Mouse (Mus musculus): ENCODE results near the gene Sec31b. TPM values are rescaled to one million over a fixed set of nuclear protein-coding genes. Genes with fewer than 3 reads are reported as not detected.

The Sec31b gene
- under 1 TPM; 0.14 to 0.24 TPM for total RNA-seq (2021)
- long read RNA-seq, experiment 1 = 0 reads
- long read RNA-seq, experiment 2 = 0 reads

DNA sequence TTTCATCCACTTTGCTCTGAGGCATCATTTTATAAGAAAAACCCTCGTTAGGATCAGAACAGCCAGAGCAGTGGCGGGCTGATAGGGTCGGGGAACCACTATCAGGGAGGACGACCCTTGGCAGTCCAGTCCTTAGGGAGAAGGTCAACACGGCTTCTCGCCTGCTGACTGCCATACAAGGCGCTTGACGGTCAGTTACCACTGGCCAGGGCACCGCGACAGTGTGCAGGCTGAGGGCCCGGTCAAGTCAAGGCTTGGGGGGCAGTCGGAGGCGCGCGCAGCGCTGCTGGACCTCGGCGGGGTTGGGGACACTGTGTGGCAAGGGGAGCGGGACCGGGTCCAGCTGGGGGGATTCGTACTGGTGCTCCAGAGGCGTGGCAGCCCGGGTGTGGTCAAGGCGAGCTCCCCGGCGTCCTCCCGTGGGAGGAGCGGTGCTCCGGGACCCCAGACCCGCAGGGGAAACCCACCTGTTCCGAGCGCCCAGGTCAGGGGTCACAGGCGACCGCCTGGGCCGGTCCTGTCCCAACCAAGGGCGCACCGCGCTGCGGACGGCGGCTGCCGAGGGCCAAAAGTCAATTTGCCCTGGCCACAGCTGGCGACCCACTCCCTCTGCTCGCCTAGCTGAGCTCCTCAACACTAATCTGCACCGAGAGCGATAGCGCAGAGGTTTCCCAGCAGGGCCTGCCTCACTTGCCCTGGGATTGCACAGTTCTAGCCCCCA, at the start of gene Sec31b:
Gene Sec31b, minus strand, starts transcription at position 544 of the 721 bp plus-strand sequence.
- no peak for DNase-seq (ENCODE audit: low spot score in 2 of 2)

DNA sequence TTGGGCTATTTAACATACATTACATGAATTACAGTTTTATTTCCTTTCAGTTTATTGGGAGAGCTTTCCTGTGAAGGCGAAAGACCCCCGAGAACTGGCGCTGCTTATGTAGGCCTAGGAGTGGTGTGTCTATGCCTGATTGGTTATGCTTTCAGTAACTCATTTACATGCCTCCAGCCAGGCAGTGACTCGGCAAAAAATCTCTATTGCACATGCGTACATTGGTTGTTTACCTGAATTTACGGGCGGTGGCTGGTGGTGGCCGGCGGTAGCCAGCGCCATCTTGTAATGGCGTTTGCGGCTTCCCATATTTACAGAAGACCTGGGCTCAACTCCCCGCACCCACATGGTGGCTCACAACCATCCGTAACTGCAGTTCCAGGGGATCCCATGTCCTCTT, 48.5 kb upstream of the Sec31b start:
- DNase-seq (ENCODE audit: low spot score in 2 of 2) = no peak

DNA sequence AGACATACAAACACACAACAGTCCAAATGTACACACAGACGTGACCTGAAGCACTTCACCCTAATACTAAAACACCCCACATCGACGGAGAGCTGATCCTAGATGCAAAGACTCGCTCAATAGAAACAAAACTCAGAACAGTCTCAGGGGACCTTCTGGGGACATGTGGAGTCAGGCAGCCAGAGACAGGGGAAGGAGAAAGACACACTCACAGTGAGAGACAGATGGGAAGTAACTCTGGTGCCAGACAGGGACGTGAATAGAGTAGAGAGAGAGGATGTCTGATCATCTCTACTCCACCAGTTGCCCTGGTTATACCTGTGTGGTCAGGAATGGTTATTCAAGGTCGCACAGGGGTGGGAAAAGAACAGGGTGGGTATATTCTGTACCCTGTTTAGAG, 46.0 kb upstream of the Sec31b start:
- DNase-seq (ENCODE audit: low spot score in 2 of 2) = no peak

DNA sequence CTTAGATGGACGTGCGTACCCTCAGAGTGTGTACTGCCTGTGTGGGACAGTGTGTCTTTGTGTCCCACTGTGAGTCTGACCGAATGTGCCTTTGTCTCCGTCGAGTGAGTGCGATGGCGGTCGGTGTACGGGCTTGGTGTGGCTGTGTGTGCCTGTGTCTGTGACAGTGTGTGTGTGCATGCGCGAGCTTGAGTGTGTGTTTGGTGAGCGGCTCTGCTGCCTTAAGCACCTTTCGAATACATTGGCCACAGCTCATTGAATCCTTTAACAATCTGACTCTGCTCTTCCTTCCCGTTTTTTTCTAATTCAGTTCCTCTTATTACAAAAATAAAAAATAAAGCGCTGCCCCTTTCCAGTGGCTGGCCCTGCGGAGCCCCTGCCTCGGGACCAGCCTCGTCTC, 45.3 kb upstream of the Sec31b start:
- no peak for DNase-seq (ENCODE audit: low spot score in 2 of 2)

DNA sequence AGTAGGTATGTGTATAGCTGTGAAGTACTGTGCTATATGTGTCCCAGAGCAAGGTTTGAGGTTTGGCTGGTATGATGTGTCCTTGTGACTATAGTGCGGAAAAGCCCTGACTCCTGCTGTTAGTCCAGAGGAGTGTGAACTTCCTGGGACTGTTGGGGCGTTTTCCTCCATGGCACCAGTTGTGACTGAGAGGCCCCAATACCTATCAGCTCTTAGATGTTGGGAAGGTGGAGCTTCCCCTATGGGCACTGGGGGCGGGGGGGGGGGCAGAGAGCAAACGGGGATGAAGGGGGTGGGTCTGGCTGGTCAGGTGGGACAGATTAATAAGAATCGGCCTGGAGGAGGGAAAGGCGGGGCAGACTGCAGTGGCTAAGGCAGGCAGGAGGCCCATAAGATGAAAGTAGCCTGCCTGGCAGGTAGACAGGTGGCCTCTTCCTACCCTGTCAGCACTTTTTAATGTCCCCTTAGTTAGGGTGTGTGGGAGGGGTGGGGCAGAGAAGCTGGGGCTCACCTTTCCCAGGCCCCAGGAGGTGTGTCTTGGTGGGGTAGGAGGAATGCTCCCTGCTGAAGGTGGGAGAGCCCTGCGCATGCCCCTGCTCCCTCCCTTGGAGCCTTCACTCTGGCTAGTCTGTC, 44.0 kb upstream of the Sec31b start:
- no peak for DNase-seq (ENCODE audit: low spot score in 2 of 2)

DNA sequence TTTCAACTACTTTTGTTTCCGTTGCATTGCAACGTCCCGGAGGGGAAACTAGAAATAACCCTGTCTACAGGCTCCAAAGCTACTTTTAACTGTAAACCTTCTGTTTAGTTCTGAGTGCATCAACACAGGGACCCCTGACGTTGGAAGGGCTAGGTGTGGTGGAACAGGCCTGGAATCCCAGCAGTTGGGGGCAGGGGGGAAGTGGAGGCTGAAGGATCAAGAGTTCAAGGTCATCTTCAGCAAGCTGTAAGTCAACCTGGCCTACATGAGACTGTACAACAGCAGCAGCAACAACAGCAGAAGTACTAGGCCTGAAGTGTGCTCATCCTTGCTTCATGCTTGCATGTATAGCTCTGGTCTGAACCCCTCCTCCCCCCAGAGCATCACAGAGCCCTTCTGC, 42.4 kb upstream of the Sec31b start:
- no peak for DNase-seq (ENCODE audit: low spot score in 2 of 2)

DNA sequence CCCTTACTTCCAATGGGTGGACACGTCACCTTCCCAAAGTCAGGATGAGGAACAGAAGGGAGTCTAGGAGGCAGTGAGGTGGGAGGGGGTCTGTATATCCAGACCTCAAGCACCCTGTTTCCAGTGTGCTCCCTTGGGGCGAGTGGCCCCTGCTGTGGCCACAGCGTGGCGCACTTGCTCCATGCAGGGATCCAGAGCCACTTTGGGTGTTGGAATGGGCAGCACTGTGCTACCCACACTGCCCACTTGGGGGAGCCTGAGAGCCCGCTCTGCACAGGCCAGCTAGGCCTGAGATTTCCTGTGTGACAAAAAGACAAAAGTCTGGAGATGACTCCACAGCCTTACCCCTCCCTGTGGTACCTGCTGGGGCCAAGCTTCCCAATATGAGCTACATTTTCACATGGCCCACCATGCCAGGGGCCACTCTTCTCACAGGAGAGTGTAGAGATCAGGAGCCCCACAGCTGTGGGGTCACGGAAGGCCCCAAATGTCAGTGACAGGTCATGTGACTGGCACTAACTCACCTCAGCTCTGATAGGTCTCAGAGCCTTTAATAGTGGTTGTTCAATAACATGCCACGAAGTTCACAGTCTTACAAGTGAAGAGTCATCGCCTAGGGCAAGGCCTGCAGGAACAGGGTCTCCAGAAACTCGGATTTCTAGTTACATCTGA, 37.1 kb upstream of the Sec31b start:
- peak; percentile 93 to 95 for DNase-seq (ENCODE audit: low spot score in 2 of 2)

DNA sequence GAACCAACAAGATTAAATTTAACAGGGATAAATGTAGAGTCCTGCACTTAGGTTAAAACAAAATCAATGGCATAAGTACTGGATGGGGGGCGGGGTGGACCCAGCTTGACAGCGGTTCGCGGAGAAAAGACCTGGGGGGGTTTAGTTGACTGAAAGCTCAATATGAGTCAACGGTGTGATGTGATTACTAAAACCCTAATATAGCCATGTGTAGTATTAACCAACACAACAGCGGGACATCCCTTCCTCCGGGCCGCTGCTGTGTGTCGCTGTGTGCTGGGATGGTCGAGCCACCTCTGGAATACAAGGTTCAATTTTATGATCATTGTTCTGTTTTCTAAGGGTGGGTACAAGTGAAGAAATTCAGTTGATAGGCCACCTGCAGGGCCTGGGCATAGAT, 36.4 kb upstream of the Sec31b start:
- no peak for DNase-seq (ENCODE audit: low spot score in 2 of 2)

DNA sequence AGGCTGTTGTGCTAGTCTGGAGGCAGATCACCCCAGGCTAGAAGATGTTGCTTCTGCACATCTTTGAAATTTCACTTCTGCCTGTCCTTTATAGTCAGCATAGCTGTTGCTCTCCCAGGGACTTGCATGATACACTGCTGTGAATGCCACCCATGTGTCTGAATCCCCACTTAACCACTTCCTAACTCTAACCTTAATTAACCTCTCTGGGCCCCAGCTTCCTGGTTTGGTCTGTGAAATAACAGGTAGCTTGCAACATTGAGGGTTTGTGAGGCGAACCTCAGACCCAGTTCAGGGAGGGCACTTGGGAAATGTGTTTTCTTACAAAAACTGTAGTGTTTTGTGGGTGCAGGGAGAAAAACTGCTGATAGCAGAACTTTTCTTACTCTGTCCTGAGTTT, 32.4 kb upstream of the Sec31b start:
- no peak for DNase-seq (ENCODE audit: low spot score in 2 of 2)

DNA sequence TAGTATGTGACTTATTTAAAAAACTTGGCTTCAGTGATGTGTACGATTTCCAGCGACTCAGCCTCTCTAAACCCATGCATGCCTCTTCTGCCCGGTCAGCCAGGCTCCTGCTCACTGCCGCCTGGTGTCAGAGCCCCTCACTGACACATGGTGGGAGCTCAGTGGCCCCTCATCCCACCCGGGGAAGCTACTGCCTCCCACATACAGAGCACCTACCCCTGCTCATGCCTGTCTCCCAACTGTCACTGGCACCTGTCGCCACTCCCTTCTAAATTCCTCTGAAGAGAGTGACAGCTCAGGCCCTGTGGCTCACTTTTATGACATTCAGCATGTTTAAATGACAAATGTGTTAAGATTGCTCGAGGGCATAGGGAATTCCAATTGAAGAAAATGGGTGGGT, 30.6 kb upstream of the Sec31b start:
- DNase-seq (ENCODE audit: low spot score in 2 of 2) = no peak

DNA sequence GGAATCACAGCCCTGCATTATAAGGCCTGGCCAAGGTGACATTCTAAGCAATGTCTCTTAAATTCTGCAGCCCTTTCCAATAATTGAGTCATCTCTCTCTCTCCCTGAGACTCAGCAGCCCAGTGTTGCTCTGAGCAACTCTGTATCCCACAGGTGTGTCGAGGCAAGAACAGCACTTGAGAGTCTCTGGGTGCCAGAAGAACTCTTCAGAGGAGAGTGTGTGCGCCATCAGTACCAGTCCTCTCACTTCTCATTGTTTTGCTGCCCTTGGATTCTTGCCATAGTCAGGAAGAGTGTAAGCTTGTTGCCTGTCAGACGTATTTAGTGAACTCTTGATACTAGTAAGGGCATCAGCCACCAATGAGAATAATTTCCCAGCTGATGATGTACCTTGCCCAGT, 22.1 kb upstream of the Sec31b start:
- no peak for DNase-seq (ENCODE audit: low spot score in 2 of 2)

DNA sequence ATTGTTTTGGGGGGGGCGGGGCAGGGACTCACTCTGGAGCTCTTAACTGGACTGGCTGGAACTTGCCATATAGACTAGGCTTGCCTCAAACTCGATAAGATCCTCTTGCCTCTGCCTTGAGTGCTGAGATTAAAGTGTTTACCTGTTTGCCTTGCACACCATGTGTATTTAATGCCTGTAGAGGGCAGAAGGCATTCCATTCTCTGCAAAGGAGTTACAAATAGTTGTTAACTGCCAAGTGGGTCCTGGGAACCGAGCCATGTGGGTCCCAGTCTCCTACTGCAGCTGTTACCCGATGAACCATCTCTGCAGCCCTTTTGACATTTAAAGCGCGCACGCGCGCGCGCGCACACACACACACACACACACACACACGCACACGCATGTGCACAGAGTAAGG, 18.3 kb upstream of the Sec31b start:
- no peak for DNase-seq (ENCODE audit: low spot score in 2 of 2)

DNA sequence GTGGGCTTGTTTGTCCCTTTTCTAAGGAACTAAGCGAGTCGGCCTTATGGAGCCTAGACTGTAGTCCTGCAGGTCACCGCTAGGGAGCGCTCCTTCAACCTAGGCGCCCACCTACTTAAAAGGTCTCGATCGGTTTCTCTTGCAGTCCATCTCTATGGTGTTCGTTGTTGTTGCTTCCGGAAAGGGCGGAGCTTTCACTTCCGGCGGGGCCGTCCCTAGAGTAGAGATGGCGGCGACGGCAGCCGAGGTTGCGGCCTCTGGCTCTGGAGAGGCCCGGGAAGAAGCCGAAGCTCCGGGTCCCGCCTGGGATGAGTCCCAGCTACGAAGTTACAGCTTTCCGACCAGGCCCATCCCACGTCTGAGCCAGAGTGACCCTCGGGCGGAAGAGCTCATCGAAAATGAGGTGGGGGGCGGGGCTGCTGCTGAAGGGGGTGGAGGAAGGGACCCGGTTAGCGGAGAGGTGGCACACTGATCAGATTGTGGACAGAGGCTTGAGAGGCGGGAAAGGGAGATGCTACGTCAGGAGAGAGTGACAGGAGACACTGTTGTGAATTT, 17.1 kb upstream of the Sec31b start, which contains the start of gene Hif1an:
Gene Hif1an, plus strand, starts transcription at position 199 of the 555 bp plus-strand sequence.
- peak; percentile 91 to 96 for DNase-seq (ENCODE audit: low spot score in 2 of 2)

DNA sequence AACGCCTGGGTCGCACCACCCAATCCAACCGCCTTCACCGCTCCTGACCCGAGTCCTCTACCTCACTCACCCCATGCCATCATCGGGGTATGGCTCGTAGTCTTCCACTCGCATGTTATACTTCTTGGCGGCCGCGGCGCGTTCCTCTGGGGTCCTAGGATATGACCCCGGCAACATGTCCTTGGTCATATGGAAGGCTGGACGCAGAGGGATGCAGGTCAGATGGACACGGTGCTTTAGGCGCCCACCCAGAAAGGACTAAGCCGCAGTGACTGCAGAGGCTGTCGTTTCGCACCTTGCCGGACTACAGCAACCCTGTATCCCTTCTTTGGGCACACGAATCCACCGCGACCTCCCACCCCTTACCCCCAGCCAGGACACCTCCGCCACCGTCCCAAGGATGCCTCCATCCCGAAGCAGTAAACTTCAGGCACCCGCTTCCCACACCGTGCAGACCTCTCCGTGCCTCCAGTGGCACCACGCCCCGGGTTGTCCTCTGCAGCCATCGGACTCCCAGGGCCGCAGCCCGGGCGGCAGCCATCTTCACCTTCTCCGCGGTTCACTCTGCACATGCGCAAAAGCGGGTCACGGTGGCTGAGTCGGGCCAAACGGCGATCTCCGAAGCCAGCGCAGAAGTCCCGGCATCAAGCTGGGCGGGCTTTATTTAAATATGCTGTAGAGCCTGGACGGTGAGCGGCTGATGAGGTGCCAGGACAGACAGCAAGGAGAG, 9.4 kb upstream of the Sec31b start, which contains the start of gene Ndufb8:
Gene Ndufb8, minus strand, starts transcription at position 580 of the 730 bp plus-strand sequence.
- peak; percentile 92 to 95 for DNase-seq (ENCODE audit: low spot score in 2 of 2)

DNA sequence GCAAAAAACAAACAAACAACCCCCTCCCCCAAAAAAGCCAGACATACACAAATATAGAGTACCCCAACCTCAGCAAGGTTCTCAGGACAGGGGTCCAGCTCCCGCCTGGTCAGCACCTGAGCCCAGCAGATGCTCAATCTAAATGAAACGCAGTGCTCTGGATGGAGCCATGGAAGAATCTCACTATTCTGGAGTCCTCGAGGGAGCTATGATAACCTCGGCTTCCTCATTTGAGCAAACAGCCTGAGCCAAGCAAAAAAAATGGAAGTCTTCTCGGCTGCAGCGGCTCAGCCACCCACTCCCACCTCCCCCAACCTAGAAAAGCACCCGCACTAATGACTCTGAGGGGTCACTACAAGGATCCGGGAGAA, 8.8 kb upstream of the Sec31b start:
- no peak for DNase-seq (ENCODE audit: low spot score in 2 of 2)

DNA sequence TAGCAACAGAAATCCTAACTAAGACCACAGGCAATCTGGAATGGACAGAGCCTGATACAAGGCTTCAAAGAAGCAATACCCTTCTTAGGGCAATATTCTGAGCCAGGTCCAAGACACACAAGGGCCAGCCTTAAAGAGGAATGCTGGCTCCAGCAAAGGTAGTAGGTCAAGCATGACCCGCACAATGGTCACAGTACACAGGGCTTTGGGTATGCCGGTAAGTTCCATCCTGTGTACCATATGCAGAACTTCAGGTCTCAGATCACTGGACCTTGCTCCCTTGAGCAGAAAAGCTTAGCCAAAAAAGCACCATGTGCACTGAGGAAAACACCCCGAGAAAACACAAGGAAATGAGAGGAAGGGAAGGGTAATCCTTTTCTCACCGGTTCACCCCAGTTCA, 7.6 kb upstream of the Sec31b start:
- no peak for DNase-seq (ENCODE audit: low spot score in 2 of 2)

DNA sequence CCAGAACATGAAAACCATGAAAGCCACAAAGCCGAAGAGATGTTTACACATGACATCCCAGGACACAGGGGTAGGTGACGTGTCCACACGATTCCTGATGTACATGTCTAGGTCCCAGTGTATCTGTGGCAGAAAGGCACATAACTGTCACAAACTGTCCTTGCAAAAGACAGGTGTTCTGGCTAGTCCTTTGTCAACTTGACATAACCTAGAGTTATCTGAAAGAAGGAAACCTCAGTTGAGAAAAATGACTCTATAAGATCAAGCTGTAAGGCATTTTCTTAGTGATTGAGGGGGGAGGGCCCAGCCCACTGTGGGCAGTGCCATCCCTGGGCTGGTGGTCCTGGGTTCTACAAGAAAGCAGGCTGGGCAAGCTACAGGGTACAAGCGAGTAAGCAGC, 7.1 kb upstream of the Sec31b start, which contains the start of gene Gm20538:
Gene Gm20538, minus strand, starts transcription at position 101 of the 400 bp plus-strand sequence.
- no peak for DNase-seq (ENCODE audit: low spot score in 2 of 2)

DNA sequence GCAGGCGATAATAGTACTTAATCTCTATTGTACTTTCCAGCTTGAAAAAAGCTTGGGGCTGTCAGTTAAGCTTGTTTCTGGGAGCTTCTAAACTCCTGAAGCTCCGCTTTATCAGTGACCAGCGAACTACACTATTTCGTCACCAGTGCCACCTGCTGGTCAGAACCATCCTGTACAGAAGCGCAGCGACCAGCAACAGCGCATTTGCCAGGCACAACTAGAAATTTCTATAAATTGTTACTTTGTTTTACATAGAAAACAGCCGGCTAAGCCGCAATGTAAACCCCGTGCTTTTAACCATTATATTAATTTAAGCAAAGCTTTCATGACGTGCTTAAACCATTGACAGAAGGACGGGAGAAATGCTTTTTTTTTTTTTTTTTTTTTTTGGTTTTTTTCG, 889 bp downstream of the Sec31b start:
- DNase-seq (ENCODE audit: low spot score in 2 of 2) = peak; percentile 59 to 65

DNA sequence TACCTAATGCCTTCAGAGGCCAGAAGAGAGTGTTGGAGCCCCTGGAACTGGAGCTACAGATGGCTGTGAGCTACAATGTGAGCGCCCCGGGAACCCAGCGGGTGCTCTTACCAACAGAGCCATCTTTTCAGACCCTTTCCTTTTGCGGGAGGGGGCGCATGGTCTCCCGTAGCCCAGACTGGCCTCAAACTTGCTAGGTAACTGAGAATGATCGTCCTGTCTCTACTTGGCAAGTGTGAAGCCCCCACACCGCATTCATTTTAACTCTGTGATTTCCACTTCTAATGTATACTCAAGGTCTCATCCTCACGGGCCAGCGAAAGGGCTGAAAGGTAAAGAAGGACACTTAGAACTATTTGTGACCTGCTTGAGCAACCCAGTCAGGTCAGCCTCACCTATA, 1.3 kb downstream of the Sec31b start:
- DNase-seq (ENCODE audit: low spot score in 2 of 2) = no peak

DNA sequence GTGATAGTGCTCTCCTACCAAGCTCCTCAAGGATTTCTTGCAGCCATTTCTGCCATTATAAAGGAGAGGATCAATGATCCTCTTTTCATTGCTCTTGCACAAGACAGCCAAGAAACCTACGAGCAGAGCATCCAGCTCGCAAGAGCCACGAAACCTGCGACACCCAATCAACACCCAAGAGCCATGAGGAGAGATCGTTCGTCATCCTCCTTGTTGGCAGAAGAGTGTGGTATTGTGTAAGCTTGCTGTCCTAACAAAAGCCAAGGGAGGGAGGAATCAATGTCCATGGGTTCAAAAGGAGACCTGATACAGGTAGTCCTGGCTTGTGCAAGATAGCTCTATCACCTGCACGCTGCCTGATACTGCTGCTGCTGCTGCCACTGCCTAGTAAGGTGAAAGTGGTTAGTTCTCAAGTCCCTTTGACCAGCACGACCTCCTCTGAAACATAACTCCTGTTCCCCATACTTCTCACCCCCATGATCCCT, 2.9 kb downstream of the Sec31b start:
- DNase-seq (ENCODE audit: low spot score in 2 of 2) = no peak

DNA sequence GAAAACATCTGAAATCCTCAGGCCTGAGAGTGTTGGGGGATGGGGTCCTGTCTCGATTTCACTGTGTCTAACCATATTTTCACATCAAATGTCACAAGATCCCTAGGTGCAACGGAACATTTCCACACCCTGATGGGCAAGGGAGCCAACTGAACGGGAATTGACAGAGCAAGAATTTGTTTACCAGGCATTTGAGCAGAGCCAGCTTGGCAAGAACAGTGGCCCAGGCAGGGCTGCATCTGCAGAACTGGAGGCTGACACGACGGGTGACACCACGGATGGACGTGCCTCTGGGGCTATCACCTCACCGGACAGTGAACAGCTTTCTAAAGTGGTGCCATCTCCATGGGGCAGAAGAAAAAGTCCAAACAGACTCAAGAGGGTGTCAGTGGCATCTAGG, 8.2 kb downstream of the Sec31b start:
- DNase-seq (ENCODE audit: low spot score in 2 of 2) = no peak

Data from layer of hippocampus, postnatal 14 days (tissue).